Mouse (Mus musculus) hindbrain, embryonic 10.5 days (tissue): Measurements from ENCODE around the gene Ugt1a5. TPM values are rescaled to one million over a fixed set of nuclear protein-coding genes. Genes with fewer than 3 reads are reported as not detected.

ENCODE experiments used
- DNase-seq: peaks from one replicate; pipeline ENCODE4 v3.0.0-alpha.2; 2017; ENCODE audit warnings: low spot score
- H3K27ac ChIP-seq: fragments of 300-500 bp; sonication (generic); 2 replicates; pipeline ENCODE4 v1.5.1; 2016; ENCODE audit warnings: mild to moderate bottlenecking, moderate library complexity
- H3K27me3 ChIP-seq: fragments of 300-500 bp; sonication (generic); 2 replicates; pipeline ENCODE4 v1.6.1; 2016; ENCODE audit warnings: mild to moderate bottlenecking; ENCODE audit not compliant: poor library complexity, insufficient read depth, severe bottlenecking
- H3K36me3 ChIP-seq: fragments of 300-500 bp; sonication (generic); 2 replicates; pipeline ENCODE4 v1.6.1; 2016; ENCODE audit warnings: mild to moderate bottlenecking, moderate library complexity
- H3K4me1 ChIP-seq: fragments of 300-500 bp; sonication (generic); replicated peaks from 2 replicates; pipeline ENCODE4 v1.6.1; 2016; ENCODE audit warnings: mild to moderate bottlenecking
- H3K4me3 ChIP-seq: fragments of 300-500 bp; sonication (generic); 2 replicates; pipeline ENCODE4 v1.5.1; 2016; ENCODE audit warnings: mild to moderate bottlenecking, moderate library complexity
- H3K9me3 ChIP-seq: fragments of 300-500 bp; sonication (generic); 2 replicates; pipeline ENCODE4 v1.6.1; 2016; ENCODE audit warnings: mild to moderate bottlenecking, moderate library complexity
- WGBS: fragments of 180-500 bp; shearing (Covaris S2); methylation state at CpG from one replicate; pipeline ENCODE4 v1.1.7; 2016; 5-methylcytosine and 5-hydroxymethylcytosine counted together
- polyA plus RNA-seq: library from polyadenylated mRNA; unstranded; fragments of >200 nt; fragmentation: Nextera tagmentation; extraction: Ambion mirVana; gene quantifications from 2 replicates; pipeline ENCODE4 v1.2.1, GENCODE M21; 2016

The Ugt1a5 gene
- polyA plus RNA-seq, 1 experiment from 2014 or later = not detected

DNA sequence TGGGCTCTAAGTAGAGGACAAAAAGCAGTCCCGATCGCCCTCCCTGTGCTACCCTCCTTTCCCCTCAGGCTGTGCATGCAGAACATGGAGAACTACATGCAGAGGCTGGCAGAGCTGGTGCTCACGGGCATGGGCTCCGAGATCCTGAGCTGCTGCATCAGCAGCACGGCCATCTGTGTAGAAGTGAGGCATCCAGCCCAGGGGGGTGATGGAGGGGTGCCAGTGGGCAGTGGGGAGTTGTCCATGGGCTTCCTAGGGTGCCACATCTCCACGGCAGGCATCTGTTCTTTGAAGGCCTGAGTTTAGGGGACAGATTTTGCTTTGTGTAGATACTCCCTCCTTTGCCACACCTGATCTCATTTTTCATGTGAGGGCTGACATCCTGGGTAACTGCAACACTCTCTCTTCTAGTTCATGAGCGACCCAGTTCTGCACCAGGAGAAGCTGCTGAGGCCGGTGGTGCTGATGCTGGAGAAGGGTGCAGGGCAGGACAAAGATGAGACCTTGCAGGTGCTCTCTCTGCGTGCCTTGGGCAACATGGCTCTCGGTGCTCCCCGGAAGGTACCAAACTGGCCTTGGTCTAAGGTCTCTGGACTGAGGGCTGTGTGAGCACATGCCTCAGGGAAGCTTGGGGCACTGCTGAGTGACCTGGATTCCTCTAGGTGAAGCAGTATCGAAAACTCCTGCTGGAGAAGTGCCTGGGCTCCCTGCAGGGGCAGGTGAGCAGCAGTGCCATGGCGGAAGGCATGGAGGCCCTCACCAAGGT lies 90.4 kb downstream of the Ugt1a5 start:
- Histone ChIP-seq H3K4me3 (no peak overlapping the region), H3K9me3 (peaks cover 98% of the 10 kb centered on the region)
- 83% methylated on average over 13 of the region's 13 CpGs for WGBS

GRCm38 (mm10) chr1:88256886-88257663 lies 91.3 kb downstream of the Ugt1a5 start:
- 82% methylated on average over 10 of the region's 10 CpGs for WGBS

More for the DNA sequence above, 90.4 kb downstream of the Ugt1a5 start:
- no peak for DNase-seq
- H3K4me1 ChIP-seq = no peaks in the 10 kb centered on the region
- no peak overlapping the region for H3K27ac ChIP-seq
- H3K36me3 ChIP-seq = peaks cover 21% of the 10 kb centered on the region
- no peaks in the 10 kb centered on the region for H3K27me3 ChIP-seq

GRCm38 (mm10) chr1:88257681-88258080 lies 91.9 kb downstream of the Ugt1a5 start:
- no peak for DNase-seq
- H3K27me3 ChIP-seq = no peaks in the 10 kb centered on the region
- H3K27ac ChIP-seq = no peak overlapping the region
- WGBS = 80% methylated on average over 6 of the region's 6 CpGs
- H3K4me1 ChIP-seq = no peaks in the 10 kb centered on the region
- H3K36me3 ChIP-seq = peaks cover 36% of the 10 kb centered on the region
- H3K4me3 ChIP-seq = no peak overlapping the region
- peaks cover 99% of the 10 kb centered on the region for H3K9me3 ChIP-seq

More at GRCm38 (mm10) chr1:88256886-88257663, 91.3 kb downstream of the Ugt1a5 start:
- DNase-seq = no peak
- peaks cover 30% of the 10 kb centered on the region for H3K36me3 ChIP-seq
- H3K27me3 ChIP-seq = no peaks in the 10 kb centered on the region
- H3K4me1 ChIP-seq = no peaks in the 10 kb centered on the region
- no peak overlapping the region for H3K4me3 ChIP-seq
- peaks cover 99% of the 10 kb centered on the region for H3K9me3 ChIP-seq
- no peak overlapping the region for H3K27ac ChIP-seq

DNA sequence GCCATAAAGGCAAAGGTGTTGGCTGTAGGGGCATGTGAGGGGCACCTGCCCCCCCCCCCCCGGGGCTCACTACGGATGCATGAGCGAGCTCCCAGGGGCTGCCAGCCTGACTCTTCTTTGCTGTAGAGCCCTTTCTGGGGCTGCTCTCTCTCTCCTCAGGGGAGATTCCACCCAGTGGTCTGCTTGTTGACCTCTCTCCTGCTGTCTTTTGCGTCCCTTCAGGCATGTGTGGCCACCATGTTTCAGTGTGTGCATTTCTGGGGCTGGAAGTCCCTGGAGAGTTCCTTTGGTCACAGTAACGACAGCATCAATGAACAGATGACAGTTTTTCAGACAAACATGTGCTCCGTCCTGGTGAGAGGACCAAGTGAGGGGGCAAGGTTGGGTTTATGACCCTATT lies 92.5 kb downstream of the Ugt1a5 start:
- Histone ChIP-seq H3K27ac (no peak overlapping the region), H3K27me3 (no peaks in the 10 kb centered on the region), H3K36me3 (peaks cover 43% of the 10 kb centered on the region), H3K9me3 (peaks cover 99% of the 10 kb centered on the region), H3K4me1 (no peaks in the 10 kb centered on the region), H3K4me3 (no peak overlapping the region)
- 69% methylated on average over 6 of the region's 6 CpGs for WGBS
- no peak for DNase-seq

DNA sequence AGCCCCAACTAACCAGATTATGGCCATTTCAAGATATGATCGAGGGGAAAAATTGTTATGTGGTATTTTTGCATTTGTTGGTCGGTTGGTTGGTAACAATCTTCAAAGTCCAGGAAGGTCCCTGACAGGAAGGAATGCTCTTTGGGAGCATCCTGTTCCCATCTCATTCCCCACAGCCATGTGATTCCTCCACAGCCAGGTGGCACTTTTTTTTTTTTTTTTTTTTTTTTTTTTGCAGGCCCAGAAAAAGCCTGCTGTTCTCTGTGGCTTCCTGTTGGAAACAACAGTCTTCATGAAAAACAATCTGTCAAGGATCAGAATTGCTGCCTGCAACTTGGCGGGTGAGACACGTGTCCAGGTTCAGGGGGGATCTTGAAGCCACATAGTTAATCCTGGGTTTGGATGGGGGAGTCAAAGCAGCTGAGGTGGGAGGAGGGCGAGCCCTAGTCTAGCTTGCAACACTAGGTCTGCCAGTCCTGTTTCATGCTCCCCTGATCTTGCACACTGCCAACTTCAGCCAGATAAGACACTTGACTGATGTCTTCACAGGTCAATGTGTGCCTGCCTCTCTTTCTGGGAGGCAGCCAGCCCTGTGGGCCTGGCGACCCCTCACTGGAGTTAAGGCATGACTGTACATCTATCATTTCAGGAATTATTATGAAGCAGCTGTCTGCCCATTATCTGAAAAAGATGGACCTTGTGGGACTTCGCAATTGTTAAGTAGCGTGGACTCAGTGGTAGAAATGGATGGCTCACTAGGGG lies 93.2 kb downstream of the Ugt1a5 start:
- H3K36me3 ChIP-seq = peaks cover 50% of the 10 kb centered on the region
- no peak overlapping the region for H3K27ac ChIP-seq
- H3K27me3 ChIP-seq = no peaks in the 10 kb centered on the region
- no peak overlapping the region for H3K4me3 ChIP-seq
- peaks cover 98% of the 10 kb centered on the region for H3K9me3 ChIP-seq
- WGBS = 79% methylated on average over 8 of the region's 8 CpGs
- no peak for DNase-seq
- H3K4me1 ChIP-seq = no peaks in the 10 kb centered on the region

- WGBS = 78% methylated on average over 4 of the region's 4 CpGs
- H3K27ac ChIP-seq = no peak overlapping the region
- H3K9me3 ChIP-seq = peaks cover 98% of the 10 kb centered on the region
- no peaks in the 10 kb centered on the region for H3K4me1 ChIP-seq
- peaks cover 55% of the 10 kb centered on the region for H3K36me3 ChIP-seq
- no peak overlapping the region for H3K4me3 ChIP-seq
- DNase-seq = no peak
- H3K27me3 ChIP-seq = no peaks in the 10 kb centered on the region
Measured at GRCm38 (mm10) chr1:88259643-88260024, 93.8 kb downstream of the Ugt1a5 start.

- H3K9me3 ChIP-seq = peaks cover 98% of the 10 kb centered on the region
- peaks cover 60% of the 10 kb centered on the region for H3K36me3 ChIP-seq
Measured at GRCm38 (mm10) chr1:88260114-88260513, 94.3 kb downstream of the Ugt1a5 start.

GRCm38 (mm10) chr1:88260604-88261377 lies 95.0 kb downstream of the Ugt1a5 start:
- H3K36me3 ChIP-seq = peaks cover 67% of the 10 kb centered on the region
- H3K27me3 ChIP-seq = no peaks in the 10 kb centered on the region
- DNase-seq = no peak
- no peak overlapping the region for H3K4me3 ChIP-seq
- 83% methylated on average over 10 of the region's 10 CpGs for WGBS
- no peaks in the 10 kb centered on the region for H3K4me1 ChIP-seq
- H3K27ac ChIP-seq = no peak overlapping the region
- peaks cover 98% of the 10 kb centered on the region for H3K9me3 ChIP-seq

More at GRCm38 (mm10) chr1:88260114-88260513, 94.3 kb downstream of the Ugt1a5 start:
- Histone ChIP-seq H3K27ac (no peak overlapping the region), H3K4me3 (no peak overlapping the region), H3K27me3 (no peaks in the 10 kb centered on the region), H3K4me1 (no peaks in the 10 kb centered on the region)
- no peak for DNase-seq
- WGBS = 82% methylated on average over 6 of the region's 6 CpGs

DNA sequence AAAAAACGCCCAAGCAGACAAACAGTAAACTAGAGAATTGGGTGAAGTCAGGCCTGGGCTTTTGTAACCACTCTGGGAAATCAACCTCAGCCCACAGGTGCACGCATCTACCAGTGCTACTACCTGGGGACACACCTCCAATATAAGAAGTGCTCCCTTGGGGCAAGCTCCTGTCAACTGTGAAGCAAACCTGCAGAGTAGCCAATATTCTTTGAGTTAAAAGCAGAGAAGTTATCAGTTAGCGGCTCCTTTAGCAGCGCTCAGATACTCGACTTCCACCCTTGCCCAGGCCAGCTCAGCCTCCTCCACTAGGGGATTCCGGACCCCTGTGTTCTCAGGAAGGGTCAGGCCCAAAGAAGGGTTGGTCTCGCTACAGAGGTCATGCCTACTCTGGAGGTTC lies 95.9 kb downstream of the Ugt1a5 start:
- H3K4me1 ChIP-seq = no peaks in the 10 kb centered on the region
- H3K9me3 ChIP-seq = peaks cover 98% of the 10 kb centered on the region
- 88% methylated on average over 7 of the region's 7 CpGs for WGBS
- peaks cover 76% of the 10 kb centered on the region for H3K36me3 ChIP-seq
- DNase-seq = no peak
- no peak overlapping the region for H3K4me3 ChIP-seq
- no peaks in the 10 kb centered on the region for H3K27me3 ChIP-seq
- H3K27ac ChIP-seq = no peak overlapping the region

GRCm38 (mm10) chr1:88262255-88262654 lies 96.4 kb downstream of the Ugt1a5 start:
- no peak overlapping the region for H3K27ac ChIP-seq
- H3K36me3 ChIP-seq = peaks cover 82% of the 10 kb centered on the region
- no peak overlapping the region for H3K4me3 ChIP-seq
- H3K4me1 ChIP-seq = no peaks in the 10 kb centered on the region
- H3K9me3 ChIP-seq = peaks cover 98% of the 10 kb centered on the region
- 91% methylated on average over 4 of the region's 4 CpGs for WGBS
- H3K27me3 ChIP-seq = no peaks in the 10 kb centered on the region
- no peak for DNase-seq

- no peaks in the 10 kb centered on the region for H3K27me3 ChIP-seq
- H3K36me3 ChIP-seq = peaks cover 89% of the 10 kb centered on the region
- peaks cover 98% of the 10 kb centered on the region for H3K9me3 ChIP-seq
- no peak overlapping the region for H3K4me3 ChIP-seq
- DNase-seq = no peak
- no peak overlapping the region for H3K27ac ChIP-seq
- no peaks in the 10 kb centered on the region for H3K4me1 ChIP-seq
- WGBS = 75% methylated on average over 6 of the region's 6 CpGs
Measured at GRCm38 (mm10) chr1:88262961-88263360, 97.1 kb downstream of the Ugt1a5 start.

DNA sequence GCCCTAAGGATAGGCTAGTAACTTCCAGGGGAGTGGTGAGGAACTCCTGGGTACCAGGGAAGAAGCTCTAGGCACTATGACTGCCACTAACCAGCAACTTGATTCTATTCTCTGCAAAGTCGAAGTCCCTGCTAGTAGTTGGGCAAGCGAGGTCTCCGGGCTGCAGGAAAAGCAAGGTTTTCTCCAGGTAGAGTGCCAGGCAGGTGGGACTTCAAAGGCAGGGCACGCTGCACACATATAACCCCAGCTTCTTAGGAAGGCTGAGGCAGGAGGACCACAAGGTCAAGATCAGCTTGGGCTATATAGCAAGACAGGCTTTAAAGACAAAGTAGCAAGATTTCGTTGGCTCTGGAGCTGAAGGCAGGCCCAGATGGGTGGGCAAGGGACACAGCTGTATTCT lies 98.0 kb downstream of the Ugt1a5 start:
- Histone ChIP-seq H3K4me3 (no peak overlapping the region), H3K9me3 (peaks cover 96% of the 10 kb centered on the region), H3K27ac (no peak overlapping the region), H3K4me1 (no peaks in the 10 kb centered on the region), H3K36me3 (peaks cover 97% of the 10 kb centered on the region), H3K27me3 (no peaks in the 10 kb centered on the region)
- no peak for DNase-seq
- 91% methylated on average over 5 of the region's 5 CpGs for WGBS
